Mouse (Mus musculus) layer of hippocampus, adult 9-11 months (tissue): Measurements from ENCODE around the gene Tdpoz4.
"Not testable (repeated sequence)": the region's sequence is repeated elsewhere in the genome, so short reads cannot be mapped to it uniquely, and the experiment has no call there.

Source experiments
- DNase-seq: peaks from one replicate; pipeline ENCODE4 v3.0.0; 2022

Tdpoz4 gene

DNA sequence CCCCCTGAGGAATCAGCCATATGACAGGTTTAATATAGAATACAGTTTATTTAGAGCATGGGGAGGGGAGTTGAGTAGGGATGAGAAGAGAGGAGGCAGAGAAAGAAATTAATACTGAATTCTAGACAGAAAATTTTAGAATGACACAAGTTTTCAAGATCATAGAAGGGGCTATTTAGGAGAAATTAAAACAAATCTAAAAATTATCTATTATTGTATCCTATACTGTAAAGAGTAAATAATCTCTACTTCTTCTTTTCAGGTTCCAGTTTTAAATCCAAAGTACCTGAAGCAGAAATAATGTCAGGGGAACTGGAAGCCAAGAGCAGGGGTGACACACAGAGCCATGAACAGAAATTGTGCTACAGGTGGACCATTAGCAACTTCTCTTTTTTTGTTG lies at the start of gene Tdpoz4:
Gene Tdpoz4 (plus strand): TSS at position 301 of the 400 bp plus-strand sequence.
- DNase-seq, result not testable (repeated sequence)

- DNase-seq, result not testable (repeated sequence)
Measured at GRCm38 (mm10) chr3:93754022-93754421, 42.2 kb upstream of the Tdpoz4 start.

DNA sequence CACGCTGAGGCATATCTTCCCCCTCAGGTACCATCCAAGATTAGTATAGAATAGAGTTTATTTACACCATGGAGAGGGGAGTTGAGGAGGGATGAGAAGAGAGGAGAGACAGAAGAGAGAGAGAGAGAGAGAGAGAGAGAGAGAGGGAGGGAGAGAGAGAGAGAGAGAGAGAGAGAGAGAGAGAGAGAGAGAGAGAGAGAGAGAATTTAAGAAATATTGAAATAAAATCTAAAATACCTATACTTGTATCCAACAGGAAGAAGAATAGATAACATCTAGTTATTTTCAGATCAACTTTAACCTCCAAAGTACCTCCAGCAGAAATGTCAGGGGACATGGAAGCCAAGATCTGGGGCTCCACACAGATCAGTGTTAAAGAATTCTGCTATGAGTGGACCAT lies 23.5 kb upstream of the Tdpoz4 start, which contains the start of gene Gm5773:
Gene Gm5773 (plus strand): TSS at position 301 of the 400 bp plus-strand sequence.
- DNase-seq, result not testable (repeated sequence)

- not testable (repeated sequence) for DNase-seq
Measured at GRCm38 (mm10) chr3:93813341-93813740, 17.1 kb downstream of the Tdpoz4 start.

DNA sequence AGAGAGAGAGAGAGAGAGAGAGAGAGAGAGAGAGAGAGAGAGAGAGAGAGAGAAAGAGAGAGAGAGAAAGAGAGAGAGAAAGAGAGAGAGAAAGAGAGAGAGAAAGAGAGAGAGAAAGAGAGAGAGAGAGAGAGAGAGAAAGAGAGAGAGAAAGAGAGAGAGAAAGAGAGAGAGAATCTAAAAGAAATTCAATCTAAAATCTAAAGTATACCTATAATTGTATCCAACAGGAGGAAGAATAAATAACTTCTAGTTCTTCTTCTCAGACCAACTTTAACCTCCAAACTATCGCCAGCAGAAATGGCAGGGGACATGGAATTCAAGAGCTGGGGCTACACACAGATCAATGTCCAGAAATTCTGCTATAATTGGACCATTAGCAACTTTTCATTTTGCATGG lies 29.5 kb downstream of the Tdpoz4 start, which contains the start of gene Tdpoz3:
Gene Tdpoz3 (plus strand): TSS at position 301 of the 400 bp plus-strand sequence.
- not testable (repeated sequence) for DNase-seq
